Mouse (Mus musculus) heart, postnatal 0 days (tissue): Measurements from ENCODE around the gene 4921517D22Rik.

ENCODE experiments used
- CTCF ChIP-seq: IDR thresholded peaks from 2 replicates; pipeline ENCODE4 v1.5.1; 2016; ENCODE audit warnings: antibody characterized with exemption, control low read depth, low read depth
- EP300 ChIP-seq: IDR thresholded peaks from 2 replicates; pipeline ENCODE4 v1.6.1; 2016; ENCODE audit warnings: antibody characterized with exemption, low read depth

- TF ChIP-seq CTCF, result no peak
- TF ChIP-seq EP300, result no peak
These were observed 14.0 kb downstream of the 4921517D22Rik start for GRCm38 (mm10) chr13:59679908-59680307.
